In genomic region chr4:135854630-135855029, GRCm38 (mm10) we compare ENCODE assay signal across 9 mouse cellular contexts. TPM values are rescaled to one million over a fixed set of nuclear protein-coding genes. Genes with fewer than 3 reads are reported as not detected.
A peak's percentile ranks its signal among the peaks of the same experiment; 100 is the strongest.
DNase-seq lines count a peak whose midpoint lies in the region; ATAC-seq and TF ChIP-seq lines count a peak whose summit lies in the region.
"Had no signal": no experiment of that assay in that cellular context is flagged by ENCODE, and none has a peak within 500 bp of the region (broad histone marks: within the 10 kb centered on the region; RNA-seq: fewer than 3 reads in every experiment).

No protein-coding gene starts in this region.

- peak overlapping the region; percentile 96 for H3K27ac ChIP-seq in heart, embryonic 16.5 days (ENCODE audit: low read length)
- peak overlapping the region; percentile 98 for H3K27ac ChIP-seq in embryonic facial prominence, embryonic 12.5 days
- H3K27ac ChIP-seq in hindbrain, postnatal 0 days, result peak overlapping the region; percentile 99
- H3K27ac ChIP-seq in midbrain, embryonic 16.5 days (ENCODE audit: low read length), result peak overlapping the region; percentile 96

- H3K4me2 ChIP-seq in heart, embryonic 16.5 days (ENCODE audit: low read depth, low read length), result peak overlapping the region; percentile 65
- H3K4me2 ChIP-seq in embryonic facial prominence, embryonic 12.5 days (replicated peaks), result peak overlapping the region; percentile 70
- peak overlapping the region; percentile 87 for H3K4me2 ChIP-seq in hindbrain, postnatal 0 days (ENCODE audit: low read depth, low read length)
- H3K4me2 ChIP-seq in midbrain, embryonic 16.5 days (ENCODE audit: low read length), result peak overlapping the region; percentile 82

- peak overlapping the region; percentile 93; the same call in 1 of the 2 replicates for H3K4me3 ChIP-seq in heart, embryonic 16.5 days (ENCODE audit: low read length)
- peak overlapping the region; percentile 92; the same call in 1 of the 2 replicates for H3K4me3 ChIP-seq in embryonic facial prominence, embryonic 12.5 days
- H3K4me3 ChIP-seq in hindbrain, postnatal 0 days (ENCODE audit: low read length), result peak overlapping the region; percentile 91; the same call in 1 of the 2 replicates
- no peak overlapping the region for H3K4me3 ChIP-seq in midbrain, embryonic 16.5 days (ENCODE audit: low read depth, low read length)

- 68% methylated on average over 11 of the region's 11 CpGs for WGBS in heart, embryonic 16.5 days
- WGBS in embryonic facial prominence, embryonic 12.5 days, result 79% methylated on average over 11 of the region's 11 CpGs
- WGBS in hindbrain, postnatal 0 days, result 68% methylated on average over 11 of the region's 11 CpGs
- 71% methylated on average over 11 of the region's 11 CpGs for WGBS in midbrain, embryonic 16.5 days

- ATAC-seq in heart, embryonic 16.5 days (replicated peaks; ENCODE audit: extremely low read depth, insufficient read depth, low FRiP score), result no peak
- ATAC-seq in embryonic facial prominence, embryonic 12.5 days (ENCODE audit: insufficient number of reproducible peaks, insufficient read depth, low FRiP score, low TSS enrichment), result no peak
- no peak for ATAC-seq in hindbrain, postnatal 0 days
- no peak for ATAC-seq in midbrain, embryonic 16.5 days
- ATAC-seq in frontal cortex, adult (ENCODE audit: low TSS enrichment), result no peak
- ATAC-seq in monocyte, adult 5-6 weeks (replicated peaks; ENCODE audit: insufficient number of reproducible peaks, low FRiP score, low TSS enrichment, poor library complexity, severe bottlenecking), result no peak

- H3K4me1 ChIP-seq in heart, embryonic 16.5 days (ENCODE audit: control insufficient read depth, insufficient read depth, low read length), result peaks cover 31% of the 10 kb centered on the region
- peaks cover 28% of the 10 kb centered on the region for H3K4me1 ChIP-seq in embryonic facial prominence, embryonic 12.5 days
- peaks cover 18% of the 10 kb centered on the region for H3K4me1 ChIP-seq in hindbrain, postnatal 0 days (ENCODE audit: insufficient read depth, low read length)
- H3K4me1 ChIP-seq in midbrain, embryonic 16.5 days (ENCODE audit: control insufficient read depth, insufficient read depth, low read length), result peaks cover 36% of the 10 kb centered on the region

- H3K36me3 ChIP-seq in heart, embryonic 16.5 days (ENCODE audit: control insufficient read depth, insufficient read depth), result 0 out of 2 replicates have a peak, but pooled peaks cover 3% of the 10 kb centered on the region
- no peaks in the 10 kb centered on the region for H3K36me3 ChIP-seq in embryonic facial prominence, embryonic 12.5 days
- no peaks in the 10 kb centered on the region for H3K36me3 ChIP-seq in hindbrain, postnatal 0 days (ENCODE audit: insufficient read depth, low read length)
- no peaks in the 10 kb centered on the region for H3K36me3 ChIP-seq in midbrain, embryonic 16.5 days (ENCODE audit: control insufficient read depth, insufficient read depth, low read length)

- DNase-seq in heart, adult 8-10 months (ENCODE audit: low spot score), result no peak
- DNase-seq in hindbrain, postnatal 0 days (ENCODE audit: low spot score), result no peak
- no peak for DNase-seq in adrenal gland, adult 2 months
- DNase-seq: kidney, postnatal 36 days had no signal

- H3K27me3 ChIP-seq in heart, embryonic 16.5 days (ENCODE audit: control insufficient read depth, insufficient read depth, low read length), result no peaks in the 10 kb centered on the region
- H3K27me3 ChIP-seq in embryonic facial prominence, embryonic 12.5 days, result no peaks in the 10 kb centered on the region
- no peaks in the 10 kb centered on the region for H3K27me3 ChIP-seq in hindbrain, postnatal 0 days (ENCODE audit: insufficient read depth, low read length)
- no peaks in the 10 kb centered on the region for H3K27me3 ChIP-seq in midbrain, embryonic 16.5 days (ENCODE audit: control insufficient read depth, insufficient read depth, low read depth, low read length)

- H3K9me3 ChIP-seq in heart, embryonic 16.5 days (replicated peaks; ENCODE audit: control insufficient read depth, low read length), result no peaks in the 10 kb centered on the region
- H3K9me3 ChIP-seq in embryonic facial prominence, embryonic 12.5 days, result no peaks in the 10 kb centered on the region
- no peaks in the 10 kb centered on the region for H3K9me3 ChIP-seq in hindbrain, postnatal 0 days (ENCODE audit: low read length)
- H3K9me3 ChIP-seq in midbrain, embryonic 16.5 days (replicated peaks; ENCODE audit: control insufficient read depth, low read length, poor library complexity, severe bottlenecking), result no peaks in the 10 kb centered on the region

- no peak for TF ChIP-seq CTCF in hindbrain, postnatal 0 days (IDR thresholded peaks at IDR 0.05; ENCODE audit: low read depth)

- peak overlapping the region; percentile 85 for H3K9ac ChIP-seq in heart, embryonic 16.5 days (ENCODE audit: low read length)
- H3K9ac ChIP-seq in embryonic facial prominence, embryonic 12.5 days, result peak overlapping the region; percentile 98; the same call in 1 of the 2 replicates
- peak overlapping the region; percentile 91; the same call in 1 of the 2 replicates for H3K9ac ChIP-seq in hindbrain, postnatal 0 days (replicated peaks; ENCODE audit: low read length)
- peak overlapping the region; percentile 95 for H3K9ac ChIP-seq in midbrain, embryonic 16.5 days (ENCODE audit: low read depth, low read length)

RNA-seq across cellular contexts. Expression of gene Srsf10, which starts 0.9 kb away (rescaled TPM):
- polyA plus RNA-seq in heart, embryonic 16.5 days (2015; fragmentation: Nextera tagmentation; extraction: Ambion mirVana), result 128 and 147 TPM in 2 replicates
- total RNA-seq in heart, adult 8-10 months (2022), result 10 to 100 TPM; 33.2 to 42.3 (median 37.9) TPM
- 342 and 361 TPM in 2 replicates for polyA plus RNA-seq in embryonic facial prominence, embryonic 12.5 days (2016; fragmentation: Nextera tagmentation; extraction: Ambion mirVana)
- total RNA-seq in hindbrain, postnatal 0 days (2014; rRNA removed), result 52.8 and 61.0 TPM in 2 replicates
- polyA plus RNA-seq in hindbrain, postnatal 0 days (2015; fragmentation: Nextera tagmentation; extraction: Ambion mirVana), result 147 and 155 TPM in 2 replicates
- polyA plus RNA-seq in midbrain, embryonic 16.5 days (2015; fragmentation: Nextera tagmentation; extraction: Ambion mirVana), result 190 and 211 TPM in 2 replicates
- total RNA-seq in adrenal gland, adult 2 months (2021), result 100 to 1,000 TPM in 1 of 2 experiments, 10 to 100 TPM in 1; 84.2 to 139 TPM
- 111 and 117 TPM in 2 replicates for polyA plus RNA-seq in adrenal gland, adult 2 months (2012; rRNA removed)
- total RNA-seq in monocyte, adult 5-6 weeks (2017), result 233 to 426 TPM (median 303 TPM) in 3 replicates

RNA-seq across cellular contexts. Expression of gene Pnrc2, which starts 19.0 kb away (rescaled TPM):
- polyA plus RNA-seq in heart, embryonic 16.5 days (2015; fragmentation: Nextera tagmentation; extraction: Ambion mirVana), result 133 and 149 TPM in 2 replicates
- total RNA-seq in heart, adult 8-10 months (2022), result 10 to 100 TPM; 51.2 to 75.7 (median 66.5) TPM
- 177 and 187 TPM in 2 replicates for polyA plus RNA-seq in embryonic facial prominence, embryonic 12.5 days (2016; fragmentation: Nextera tagmentation; extraction: Ambion mirVana)
- 54.9 and 55.0 TPM in 2 replicates for total RNA-seq in hindbrain, postnatal 0 days (2014; rRNA removed)
- 81.7 and 90.4 TPM in 2 replicates for polyA plus RNA-seq in hindbrain, postnatal 0 days (2015; fragmentation: Nextera tagmentation; extraction: Ambion mirVana)
- 94.2 and 97.5 TPM in 2 replicates for polyA plus RNA-seq in midbrain, embryonic 16.5 days (2015; fragmentation: Nextera tagmentation; extraction: Ambion mirVana)
- 100 to 1,000 TPM in 1 of 2 experiments, 10 to 100 TPM in 1; 99.4 to 128 TPM for total RNA-seq in adrenal gland, adult 2 months (2021)
- 5.5 and 8.6 TPM in 2 replicates for polyA plus RNA-seq in adrenal gland, adult 2 months (2012; rRNA removed)
- total RNA-seq in monocyte, adult 5-6 weeks (2017), result 342 to 380 TPM (median 364 TPM) in 3 replicates

RNA-seq across cellular contexts. Expression of gene Cnr2, which starts 40.6 kb away (rescaled TPM):
- polyA plus RNA-seq in heart, embryonic 16.5 days (2015; fragmentation: Nextera tagmentation; extraction: Ambion mirVana), result 0.71 and 0.80 TPM in 2 replicates
- total RNA-seq in heart, adult 8-10 months (2022), result under 1 TPM; 0.22 to 0.57 (median 0.36) TPM
- polyA plus RNA-seq in embryonic facial prominence, embryonic 12.5 days (2016; fragmentation: Nextera tagmentation; extraction: Ambion mirVana), result 0.19 and 0.38 TPM in 2 replicates
- 0.04 and 0.58 TPM in 2 replicates for total RNA-seq in hindbrain, postnatal 0 days (2014; rRNA removed)
- polyA plus RNA-seq in hindbrain, postnatal 0 days (2015; fragmentation: Nextera tagmentation; extraction: Ambion mirVana), result 0.04 and 0.06 TPM in 2 replicates
- polyA plus RNA-seq in midbrain, embryonic 16.5 days (2015; fragmentation: Nextera tagmentation; extraction: Ambion mirVana), result 0.06 and 0.14 TPM in 2 replicates
- total RNA-seq in adrenal gland, adult 2 months (2021), result 1 to 10 TPM in 1 of 2 experiments, under 1 TPM in 1; 0.92 to 2.5 TPM
- polyA plus RNA-seq in adrenal gland, adult 2 months (2012; rRNA removed), result 1.8 and 2.1 TPM in 2 replicates
- 12.0 to 23.7 TPM (median 19.9 TPM) in 3 replicates for total RNA-seq in monocyte, adult 5-6 weeks (2017)
